Mouse (Mus musculus) midbrain, embryonic 12.5 days (tissue): ENCODE results near the gene Ly6f. TPM values are rescaled to one million over a fixed set of nuclear protein-coding genes. Genes with fewer than 3 reads are reported as not detected.

Experiments
- polyA plus RNA-seq: library from polyadenylated mRNA; unstranded; fragments of >200 nt; fragmentation: Nextera tagmentation; extraction: Ambion mirVana; gene quantifications from 2 replicates; pipeline ENCODE4 v1.2.1, GENCODE M21; 2016

Ly6f gene
- polyA plus RNA-seq, 1 experiment from 2014 or later = not detected

Other genes with a start within 250 kb of the Ly6f start
- gene Ly6c1, start 219.6 kb upstream of the Ly6f start, polyA plus RNA-seq = 0.73 and 0.94 TPM in 2 replicates
- not detected in 2 replicates for gene Ly6c2, start 156.5 kb upstream of the Ly6f start, polyA plus RNA-seq
- not detected in 2 replicates for gene Ly6g, start 113.2 kb upstream of the Ly6f start, polyA plus RNA-seq
- gene BC025446, start 52.0 kb upstream of the Ly6f start, polyA plus RNA-seq = not detected in 2 replicates